Mouse (Mus musculus) macrophage (primary cell): ENCODE measurements around the gene Pigr. TPM values are rescaled to one million over a fixed set of nuclear protein-coding genes. Genes with fewer than 3 reads are reported as not detected.

Source experiments
- H3K27ac ChIP-seq: fragments of 350-480 bp; formaldehyde crosslinking; 2 replicates; pipeline ENCODE4 v1.9.0; 2021
- H3K36me3 ChIP-seq: fragments of 350-480 bp; formaldehyde crosslinking; 2 replicates; pipeline ENCODE4 v1.9.0; 2021; ENCODE audit errors: inconsistent target
- H3K4me3 ChIP-seq: fragments of 350-480 bp; formaldehyde crosslinking; 2 replicates; pipeline ENCODE4 v1.9.0; 2021; ENCODE audit errors: inconsistent target
- H3K79me2 ChIP-seq: fragments of 350-480 bp; formaldehyde crosslinking; 2 replicates; pipeline ENCODE4 v1.9.0; 2021; ENCODE audit errors: inconsistent target
- WGBS: methylation state at CpG from one replicate; pipeline ENCODE4 v1.1.7; 2026; ENCODE audit warnings: inconsistent platforms; ENCODE audit not compliant: missing documents; 5-methylcytosine and 5-hydroxymethylcytosine counted together
- polyA plus RNA-seq: library from polyadenylated mRNA; stranded (reverse); fragments of 250-400 nt; gene quantifications from 3 replicates; pipeline ENCODE4 v1.2.4, GENCODE M21; 2018; ENCODE audit warnings: inconsistent platforms

Gene Pigr
- polyA plus RNA-seq, 1 experiment from 2014 or later = not detected

DNA sequence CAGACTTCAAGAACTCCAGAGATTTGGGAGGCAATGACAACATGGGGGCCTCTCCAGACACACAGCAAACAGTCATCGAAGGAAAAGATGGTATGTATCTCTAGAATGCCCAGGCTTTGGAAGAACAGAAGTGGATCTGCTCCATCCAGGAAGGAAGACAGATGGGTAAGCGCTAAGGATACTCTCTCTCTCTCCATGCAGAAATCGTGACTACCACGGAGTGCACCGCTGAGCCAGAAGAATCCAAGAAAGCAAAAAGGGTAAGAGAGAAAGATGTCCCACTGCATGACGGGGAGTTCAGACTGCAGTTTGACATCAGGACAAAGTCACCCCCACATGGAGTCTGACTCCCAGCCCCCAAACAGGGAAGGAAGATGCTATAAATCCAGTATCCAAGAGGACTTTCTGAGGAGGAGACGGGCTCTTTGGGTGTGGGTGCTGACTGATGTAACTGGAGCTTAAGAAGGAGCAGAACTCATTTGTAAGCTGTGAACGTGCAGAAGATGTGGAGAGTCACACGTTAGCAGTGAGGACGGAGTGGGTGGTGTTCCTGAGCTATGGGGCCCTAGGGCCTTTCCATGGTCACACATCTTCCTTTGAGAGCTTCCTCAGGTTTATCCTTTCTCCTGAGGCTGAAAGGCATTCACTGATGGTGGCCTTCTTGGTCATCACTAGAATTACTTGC is 23.2 kb downstream of the Pigr start:
- 94% methylated on average over 10 of the region's 10 CpGs for WGBS
- H3K27ac ChIP-seq = no peak overlapping the region
- H3K79me2 ChIP-seq = no peaks in the 10 kb centered on the region
- H3K36me3 ChIP-seq = no peaks in the 10 kb centered on the region
- H3K4me3 ChIP-seq = no peak overlapping the region

DNA sequence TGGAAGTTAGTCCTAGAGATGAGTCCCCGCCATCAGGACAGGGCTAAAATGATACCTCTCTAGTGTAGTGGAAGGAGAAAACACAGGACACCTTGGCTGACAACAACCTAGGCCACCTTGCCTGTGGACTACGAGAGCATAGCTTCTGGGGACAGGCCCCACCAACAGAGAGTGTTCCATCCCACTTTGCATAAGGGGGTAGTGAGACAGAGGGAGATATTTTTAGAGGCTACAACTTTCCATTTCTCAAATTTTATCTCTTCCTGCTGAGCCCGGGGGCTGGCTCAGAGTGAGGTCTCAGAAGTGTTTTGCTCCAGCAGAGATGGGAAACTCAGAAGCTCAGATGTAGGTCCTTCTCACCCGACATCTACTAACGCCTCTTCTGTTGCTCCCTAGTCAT is 23.9 kb downstream of the Pigr start:
- 67% methylated on average over 5 of the region's 5 CpGs for WGBS
- H3K4me3 ChIP-seq = no peak overlapping the region

DNA sequence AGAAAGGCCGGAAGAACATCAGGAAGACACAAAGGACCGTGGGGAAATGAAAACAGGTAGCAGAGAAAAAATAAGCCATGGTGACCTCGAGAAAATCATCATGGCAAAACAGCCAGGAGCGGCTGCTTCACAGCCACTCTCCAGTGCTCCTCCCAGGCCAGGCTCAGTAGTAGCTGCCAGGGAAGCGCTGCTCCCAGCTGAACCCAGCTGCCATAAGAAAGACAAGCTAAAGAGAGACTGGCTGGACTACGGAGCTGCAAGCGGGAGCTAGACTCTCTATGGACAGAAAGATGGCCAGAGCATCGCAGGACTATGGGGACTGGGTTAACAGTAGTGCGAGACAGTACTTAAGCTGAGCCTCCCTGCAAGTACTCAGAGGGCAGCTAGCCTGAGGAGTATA is 28.3 kb downstream of the Pigr start:
- H3K4me3 ChIP-seq = no peak overlapping the region
- no peaks in the 10 kb centered on the region for H3K79me2 ChIP-seq
- 85% methylated on average over 9 of the region's 9 CpGs for WGBS
- no peaks in the 10 kb centered on the region for H3K36me3 ChIP-seq
- H3K27ac ChIP-seq = no peak overlapping the region

More for the DNA sequence above, 23.9 kb downstream of the Pigr start:
- Histone ChIP-seq H3K27ac (no peak overlapping the region), H3K36me3 (no peaks in the 10 kb centered on the region), H3K79me2 (no peaks in the 10 kb centered on the region)

DNA sequence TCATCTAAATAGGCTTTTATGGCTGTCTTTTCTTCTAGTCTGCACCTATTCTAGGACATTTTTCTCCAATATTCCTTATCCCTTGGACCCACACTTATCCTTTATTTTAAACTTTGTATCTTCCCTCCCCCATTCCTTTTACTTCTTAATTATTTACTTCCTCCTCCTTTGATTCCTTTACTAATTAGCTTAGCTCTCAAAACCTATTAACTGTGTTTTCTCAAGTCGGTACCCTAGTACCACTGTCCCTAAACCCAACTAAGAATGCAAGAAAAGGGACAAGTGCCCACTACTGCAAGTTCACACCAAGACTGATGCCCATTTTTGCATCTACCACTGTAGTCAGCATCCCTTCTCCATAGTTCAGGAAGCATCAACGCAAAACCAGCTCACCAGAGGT is 29.2 kb downstream of the Pigr start:
- Histone ChIP-seq H3K4me3 (no peak overlapping the region), H3K79me2 (no peaks in the 10 kb centered on the region), H3K27ac (no peak overlapping the region), H3K36me3 (no peaks in the 10 kb centered on the region)
- 87% methylated on average over 1 of the region's 2 CpGs for WGBS

DNA sequence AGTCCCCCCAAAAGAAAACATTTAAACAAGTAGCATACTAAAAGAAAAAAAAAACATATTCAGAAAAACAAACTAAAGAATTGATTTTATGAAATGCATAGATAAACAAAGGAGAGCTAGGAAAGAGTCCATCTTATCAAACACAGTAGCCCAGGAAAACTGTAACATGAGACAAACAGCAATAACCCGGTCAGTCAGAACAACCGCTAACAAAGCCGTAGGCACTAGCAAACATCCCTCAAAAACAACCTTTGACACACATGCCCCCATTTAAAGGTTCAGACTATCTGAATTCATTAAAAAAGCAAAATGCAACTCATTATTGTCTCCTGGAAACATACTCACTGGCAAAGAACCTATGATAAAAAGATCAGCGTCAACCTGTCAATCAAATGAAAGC is 31.0 kb downstream of the Pigr start:
- Histone ChIP-seq H3K79me2 (no peaks in the 10 kb centered on the region), H3K36me3 (no peaks in the 10 kb centered on the region), H3K4me3 (no peak overlapping the region), H3K27ac (no peak overlapping the region)
- 96% methylated on average over 4 of the region's 4 CpGs for WGBS

DNA sequence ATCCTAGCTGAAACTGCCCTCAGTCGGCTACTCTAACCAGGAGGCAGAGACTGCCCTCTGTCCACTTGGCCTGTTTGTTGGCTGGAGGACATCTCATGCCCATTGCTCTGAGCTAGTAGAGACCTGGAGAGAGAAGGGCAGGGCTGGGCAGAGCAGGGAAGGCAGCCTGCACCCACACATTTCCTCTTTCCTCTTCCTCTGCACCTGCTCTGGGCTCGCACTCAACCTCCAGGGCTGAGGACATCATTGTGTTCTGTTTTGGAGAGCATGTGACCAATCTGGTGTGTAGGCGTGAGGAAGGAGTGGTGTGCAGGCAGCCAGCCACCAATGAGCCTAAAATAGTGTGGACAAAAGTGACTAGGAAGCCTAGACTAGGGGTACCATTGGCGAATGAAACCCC is 37.8 kb downstream of the Pigr start:
- Histone ChIP-seq H3K4me3 (no peak overlapping the region), H3K36me3 (no peaks in the 10 kb centered on the region), H3K79me2 (no peaks in the 10 kb centered on the region), H3K27ac (no peak overlapping the region)
- WGBS = 26% methylated on average over 4 of the region's 4 CpGs

DNA sequence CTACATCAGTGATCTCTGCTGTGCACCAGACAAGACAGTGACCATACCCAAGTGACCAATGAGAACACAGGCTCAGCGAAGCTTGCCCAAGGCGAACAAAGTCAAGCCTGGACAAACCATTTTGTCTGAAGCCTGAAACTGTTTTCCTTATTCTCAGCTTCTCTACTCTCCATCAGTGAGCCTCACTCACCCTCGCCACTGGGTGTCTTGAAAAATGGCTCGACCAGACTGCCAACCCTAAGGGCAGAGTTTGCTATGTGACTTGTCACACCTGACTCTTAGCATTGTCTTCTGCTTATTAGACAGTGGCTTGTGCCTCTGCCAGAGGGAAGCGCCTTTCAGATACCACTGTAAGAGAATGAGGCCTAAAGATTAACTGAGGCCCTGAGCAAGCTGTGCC is 38.3 kb downstream of the Pigr start:
- WGBS = 96% methylated on average over 5 of the region's 5 CpGs
- Histone ChIP-seq H3K4me3 (no peak overlapping the region), H3K36me3 (no peaks in the 10 kb centered on the region), H3K27ac (no peak overlapping the region), H3K79me2 (no peaks in the 10 kb centered on the region)

DNA sequence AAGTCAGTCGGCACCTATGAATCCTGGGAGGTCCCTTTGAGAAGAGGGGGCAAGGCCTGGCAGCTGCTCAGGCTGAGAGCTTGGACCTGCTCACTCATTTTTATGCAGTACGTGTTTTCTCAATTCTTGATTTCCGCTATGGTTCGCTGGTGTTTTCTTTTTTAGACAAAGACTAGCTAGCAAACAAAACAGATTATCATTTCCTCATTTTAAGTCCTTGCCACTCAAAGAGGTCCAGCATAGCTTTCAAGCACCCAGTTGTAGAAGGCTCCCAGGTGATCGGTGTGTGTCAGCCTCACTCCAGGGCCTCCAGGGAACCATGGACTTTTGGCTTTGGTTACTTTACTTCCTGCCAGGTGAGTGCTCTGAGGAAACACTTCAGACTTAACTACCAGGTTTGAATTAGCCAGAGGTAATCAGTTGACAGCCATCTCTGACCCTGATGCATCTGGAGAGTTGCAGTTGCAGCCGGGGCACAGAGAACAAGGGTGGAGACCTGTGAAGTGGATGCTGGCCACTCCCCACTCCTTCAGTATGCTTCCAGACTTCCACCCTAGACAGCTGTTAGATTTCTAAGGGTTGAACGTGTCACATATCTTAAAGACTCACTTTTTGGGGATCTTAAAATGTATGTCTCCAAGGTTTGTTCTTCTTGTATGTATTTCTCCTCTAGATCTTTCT is 39.2 kb downstream of the Pigr start, which contains the start of gene Fcmr:
Gene Fcmr, plus strand, starts transcription at position 129 of the 681 bp plus-strand sequence.
- WGBS = 91% methylated on average over 7 of the region's 7 CpGs
- H3K4me3 ChIP-seq = no peak within 1 kb of the TSS
- no peaks in the 10 kb centered on the region for H3K79me2 ChIP-seq
- no peak within 1 kb of the TSS for H3K27ac ChIP-seq
- H3K36me3 ChIP-seq = no peaks in the 10 kb centered on the region

DNA sequence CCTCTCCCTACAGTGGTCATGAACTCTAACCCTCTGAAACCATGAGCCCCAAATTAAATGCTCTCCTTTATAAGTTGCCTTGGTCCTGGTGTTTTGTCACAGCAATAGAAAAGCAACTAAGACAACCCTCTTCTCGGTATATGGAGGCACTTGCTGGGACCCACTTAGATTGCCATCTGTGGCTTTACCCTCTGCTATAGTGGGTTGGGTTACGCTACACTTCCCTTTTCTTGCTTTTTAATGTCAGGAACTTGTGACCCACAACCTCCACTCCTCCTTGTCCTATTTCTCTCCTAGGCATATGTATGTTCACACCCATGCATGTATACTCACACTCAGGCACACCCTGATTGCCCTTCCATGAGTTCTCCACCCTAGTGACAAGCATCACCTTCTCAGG is 46.4 kb downstream of the Pigr start:
- H3K27ac ChIP-seq = no peak overlapping the region

DNA sequence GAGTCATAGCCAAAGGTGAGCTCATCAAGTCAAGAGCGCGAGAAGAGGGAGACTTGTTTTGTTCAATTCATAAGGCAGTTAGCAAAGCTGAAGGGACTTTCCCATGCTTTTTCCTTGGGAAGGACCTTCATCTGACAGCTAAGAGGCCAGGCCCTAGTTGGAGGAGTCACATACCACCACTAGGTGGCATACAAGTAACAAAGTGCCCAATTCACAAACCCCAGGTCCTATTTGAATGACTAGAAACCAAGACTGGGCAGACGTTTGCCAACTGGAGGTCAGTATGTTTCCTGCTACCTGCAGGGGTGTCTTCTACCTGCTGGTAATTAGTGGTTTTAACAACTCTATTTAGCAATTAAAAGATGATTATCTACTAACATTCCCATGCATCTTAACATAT is 48.7 kb downstream of the Pigr start:
- no peaks in the 10 kb centered on the region for H3K36me3 ChIP-seq
- WGBS = 48% methylated on average over 3 of the region's 3 CpGs

More for the DNA sequence above, 46.4 kb downstream of the Pigr start:
- H3K36me3 ChIP-seq = no peaks in the 10 kb centered on the region
- H3K4me3 ChIP-seq = no peak overlapping the region
- H3K79me2 ChIP-seq = no peaks in the 10 kb centered on the region
- WGBS = 9% methylated on average over 2 of the region's 2 CpGs

DNA sequence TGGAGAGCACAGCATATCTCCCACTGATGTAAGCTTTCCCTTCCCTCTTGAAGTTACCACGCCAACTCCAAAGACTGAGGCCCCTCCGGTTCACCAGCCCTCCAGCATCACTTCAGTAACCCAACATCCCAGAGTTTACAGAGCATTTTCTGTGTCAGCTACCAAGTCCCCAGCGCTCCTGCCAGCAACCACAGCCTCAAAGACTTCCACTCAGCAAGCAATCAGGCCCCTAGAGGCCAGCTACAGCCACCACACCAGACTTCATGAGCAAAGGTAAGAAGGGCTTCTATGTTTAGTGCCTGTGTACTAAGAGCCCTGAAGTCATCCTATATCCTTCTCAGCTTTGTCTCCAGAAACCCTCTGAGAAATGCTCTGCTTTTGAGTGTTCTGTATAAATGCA is 49.4 kb downstream of the Pigr start:
- 79% methylated on average over 3 of the region's 3 CpGs for WGBS
- Histone ChIP-seq H3K4me3 (no peak overlapping the region), H3K27ac (no peak overlapping the region), H3K79me2 (no peaks in the 10 kb centered on the region), H3K36me3 (no peaks in the 10 kb centered on the region)

More for the DNA sequence above, 48.7 kb downstream of the Pigr start:
- H3K27ac ChIP-seq = no peak overlapping the region
- H3K79me2 ChIP-seq = no peaks in the 10 kb centered on the region
- no peak overlapping the region for H3K4me3 ChIP-seq

DNA sequence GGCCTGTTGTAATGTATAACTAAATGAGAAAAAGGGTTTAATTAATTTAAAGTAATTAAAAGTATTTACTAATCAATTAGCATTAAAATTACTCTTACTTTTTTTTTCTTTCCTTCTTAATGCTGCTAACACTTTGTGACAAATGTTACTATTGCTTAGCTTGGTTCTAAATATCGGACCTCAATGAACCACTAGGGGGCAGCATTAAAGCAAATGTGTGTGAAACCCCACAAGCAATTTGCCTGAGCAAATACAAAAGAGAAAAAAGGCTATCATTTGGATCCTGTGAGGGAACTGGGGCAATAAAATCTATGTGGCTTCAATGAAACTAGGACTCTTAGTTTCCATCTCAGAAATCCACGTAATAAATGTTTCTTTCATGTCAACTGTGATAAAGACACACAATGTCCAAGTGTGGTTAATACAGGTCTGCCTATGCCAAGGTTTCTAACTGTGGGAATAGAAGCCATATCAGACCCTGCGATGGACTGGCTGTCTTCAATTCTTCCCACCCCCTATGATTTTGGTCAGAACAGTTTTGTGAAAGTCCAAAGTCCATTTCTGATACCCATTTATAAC is 50.5 kb downstream of the Pigr start:
- H3K79me2 ChIP-seq = no peaks in the 10 kb centered on the region

DNA sequence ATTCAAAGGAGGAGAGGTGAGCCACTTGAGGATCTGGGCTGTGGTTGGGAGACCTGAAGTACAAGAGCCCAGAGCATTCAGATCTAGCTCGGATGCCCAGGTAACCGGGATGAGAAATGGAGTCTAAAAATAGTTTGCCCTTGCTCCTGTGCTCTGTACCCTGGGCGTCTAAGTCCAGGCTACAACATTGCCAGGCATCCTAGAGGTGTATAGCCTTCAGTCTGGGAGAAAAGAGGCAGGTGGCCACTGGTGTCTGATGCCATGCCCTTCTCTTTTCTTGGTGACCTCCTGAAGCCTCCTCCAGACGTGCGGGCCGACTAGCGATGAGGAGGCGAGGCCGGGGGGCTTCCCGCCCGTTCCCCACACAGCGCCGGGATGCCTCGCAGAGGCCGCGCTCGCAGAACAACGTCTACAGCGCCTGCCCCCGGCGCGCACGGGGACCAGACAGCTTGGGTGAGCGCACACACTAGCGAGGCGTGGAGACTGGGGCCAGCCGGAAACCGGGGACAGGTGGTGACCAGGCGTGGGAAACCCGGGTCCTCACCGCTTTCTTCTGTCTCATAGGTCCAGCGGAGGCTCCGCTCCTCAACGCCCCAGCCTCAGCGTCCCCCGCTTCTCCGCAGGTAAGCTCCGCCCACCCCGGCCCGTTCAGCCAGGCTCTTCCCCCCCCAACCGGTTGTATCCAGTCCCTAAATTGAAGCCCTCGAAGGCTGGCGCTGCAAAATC is 51.6 kb downstream of the Pigr start:
- no peaks in the 10 kb centered on the region for H3K79me2 ChIP-seq
- no peaks in the 10 kb centered on the region for H3K36me3 ChIP-seq
- no peak overlapping the region for H3K4me3 ChIP-seq
- 5% methylated on average over 37 of the region's 43 CpGs for WGBS
- H3K27ac ChIP-seq = no peak overlapping the region

More for the DNA sequence above, 50.5 kb downstream of the Pigr start:
- 29% methylated on average over 3 of the region's 3 CpGs for WGBS
- no peak overlapping the region for H3K27ac ChIP-seq
- no peaks in the 10 kb centered on the region for H3K36me3 ChIP-seq
- no peak overlapping the region for H3K4me3 ChIP-seq

DNA sequence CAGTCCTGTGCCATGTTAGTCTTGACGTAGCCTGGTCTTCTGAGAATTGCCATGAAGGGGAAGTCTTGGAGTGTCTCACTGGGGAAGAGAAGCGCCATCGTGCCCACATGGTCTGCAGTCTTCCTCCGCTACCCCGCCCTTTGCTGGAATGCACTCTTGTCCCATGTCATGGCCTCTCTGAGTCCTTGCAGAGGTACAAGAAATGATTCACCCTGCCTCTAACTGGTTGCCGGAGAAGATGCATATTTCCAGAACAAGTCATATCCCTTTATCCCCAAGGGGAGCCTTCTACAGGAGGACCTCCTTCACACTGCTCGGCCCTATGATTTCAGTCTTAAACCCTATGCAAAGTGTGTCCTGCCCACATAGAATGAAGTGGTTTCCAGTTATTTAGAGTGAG is 53.4 kb downstream of the Pigr start:
- Histone ChIP-seq H3K79me2 (no peaks in the 10 kb centered on the region), H3K4me3 (no peak overlapping the region), H3K36me3 (no peaks in the 10 kb centered on the region), H3K27ac (no peak overlapping the region)
- WGBS = 86% methylated on average over 7 of the region's 7 CpGs

DNA sequence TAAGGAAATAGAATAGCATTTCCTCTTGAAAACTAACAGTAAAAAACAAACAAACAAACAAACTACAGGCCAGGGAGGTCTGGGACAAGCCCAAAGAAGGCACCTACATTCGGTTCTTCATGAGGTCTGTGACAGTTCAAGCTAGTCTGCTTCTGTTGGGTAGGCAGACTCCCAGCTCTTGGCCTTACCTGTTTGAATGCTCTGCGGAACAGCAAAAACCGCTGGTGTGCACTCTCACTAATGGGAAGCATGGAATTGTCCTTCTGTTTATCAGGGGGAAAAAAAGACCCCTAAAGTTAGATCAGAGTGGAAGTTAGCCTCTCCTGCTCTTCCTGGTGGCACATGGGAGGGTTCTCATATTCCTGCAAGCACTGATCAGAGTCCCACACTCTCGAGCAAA is 56.7 kb downstream of the Pigr start:
- H3K36me3 ChIP-seq = no peaks in the 10 kb centered on the region
- H3K4me3 ChIP-seq = no peak overlapping the region
- no peak overlapping the region for H3K27ac ChIP-seq
- 89% methylated on average over 4 of the region's 4 CpGs for WGBS
- no peaks in the 10 kb centered on the region for H3K79me2 ChIP-seq
